In genomic region chr5:124449494-124449893, GRCm38 (mm10) we compare ENCODE assay signal across 12 mouse cellular contexts. TPM values are rescaled to one million over a fixed set of nuclear protein-coding genes. Genes with fewer than 3 reads are reported as not detected.
DNase-seq lines count a peak whose midpoint lies in the region; ATAC-seq lines count a peak whose summit lies in the region.
"Had no signal": no experiment of that assay in that cellular context is flagged by ENCODE, and none has a peak within 500 bp of the region (broad histone marks: within the 10 kb centered on the region; RNA-seq: fewer than 3 reads in every experiment).

No protein-coding gene starts in this region.

- no peak overlapping the region for H3K4me3 ChIP-seq in forebrain, embryonic 12.5 days (replicated peaks)
- no peak overlapping the region for H3K4me3 ChIP-seq in forebrain, embryonic 10.5 days
- no peak overlapping the region for H3K4me3 ChIP-seq in lung, embryonic 16.5 days (ENCODE audit: low read length)
- 0 out of 2 replicates have a peak overlapping the region, but pooled peaks have one; percentile 4 for H3K4me3 ChIP-seq in intestine, embryonic 16.5 days (ENCODE audit: low read length)

- H3K9me3 ChIP-seq in forebrain, embryonic 12.5 days: no peaks in the 10 kb centered on the region
- no peaks in the 10 kb centered on the region for H3K9me3 ChIP-seq in forebrain, embryonic 10.5 days
- H3K9me3 ChIP-seq in lung, embryonic 16.5 days (ENCODE audit: control insufficient read depth, low read length): no peaks in the 10 kb centered on the region
- no peaks in the 10 kb centered on the region for H3K9me3 ChIP-seq in intestine, embryonic 16.5 days (ENCODE audit: control insufficient read depth, low read length)

- H3K36me3 ChIP-seq in forebrain, embryonic 12.5 days (replicated peaks): peaks cover 74% of the 10 kb centered on the region
- H3K36me3 ChIP-seq in forebrain, embryonic 10.5 days (replicated peaks): peaks cover 81% of the 10 kb centered on the region
- H3K36me3 ChIP-seq in lung, embryonic 16.5 days (ENCODE audit: control insufficient read depth, insufficient read depth, low read length): peaks cover 47% of the 10 kb centered on the region
- H3K36me3 ChIP-seq in intestine, embryonic 16.5 days (ENCODE audit: control insufficient read depth, insufficient read depth, low read length): peaks cover 29% of the 10 kb centered on the region

- H3K9ac ChIP-seq in forebrain, embryonic 12.5 days: peak overlapping the region; percentile 17
- no peak overlapping the region; the same call in 1 of the 2 replicates for H3K9ac ChIP-seq in lung, embryonic 16.5 days (ENCODE audit: low read length)
- H3K9ac ChIP-seq in intestine, embryonic 16.5 days (ENCODE audit: low read depth, low read length): 0 out of 2 replicates have a peak overlapping the region, but pooled peaks have one; percentile 14

- ATAC-seq in forebrain, embryonic 12.5 days (ENCODE audit: low FRiP score): no peak
- no peak for ATAC-seq in lung, embryonic 16.5 days (ENCODE audit: low read depth)
- ATAC-seq in intestine, embryonic 16.5 days: no peak
- ATAC-seq: midbrain, embryonic 16.5 days had no signal

- no peaks in the 10 kb centered on the region for H3K27me3 ChIP-seq in forebrain, embryonic 12.5 days
- no peaks in the 10 kb centered on the region for H3K27me3 ChIP-seq in forebrain, embryonic 10.5 days (ENCODE audit: poor library complexity, severe bottlenecking)
- H3K27me3 ChIP-seq in lung, embryonic 16.5 days (ENCODE audit: control insufficient read depth, insufficient read depth, low read depth, low read length): no peaks in the 10 kb centered on the region
- H3K27me3 ChIP-seq in intestine, embryonic 16.5 days (replicated peaks; ENCODE audit: control insufficient read depth, insufficient read depth, low read length): no peaks in the 10 kb centered on the region

- 70% methylated on average over 6 of the region's 6 CpGs for WGBS in forebrain, embryonic 12.5 days
- WGBS in forebrain, embryonic 10.5 days: 92% methylated on average over 6 of the region's 6 CpGs
- 70% methylated on average over 6 of the region's 6 CpGs for WGBS in lung, embryonic 16.5 days
- WGBS in intestine, embryonic 16.5 days: 54% methylated on average over 6 of the region's 6 CpGs

- H3K4me1 ChIP-seq in forebrain, embryonic 12.5 days: peaks cover 19% of the 10 kb centered on the region
- H3K4me1 ChIP-seq in forebrain, embryonic 10.5 days: peaks cover 45% of the 10 kb centered on the region
- H3K4me1 ChIP-seq in lung, embryonic 16.5 days (replicated peaks; ENCODE audit: control insufficient read depth, insufficient read depth, low read length): peaks cover 14% of the 10 kb centered on the region
- H3K4me1 ChIP-seq in intestine, embryonic 16.5 days (ENCODE audit: control insufficient read depth, insufficient read depth, low read length): peaks cover 47% of the 10 kb centered on the region

- H3K27ac ChIP-seq in forebrain, embryonic 12.5 days: no peak overlapping the region
- H3K27ac ChIP-seq in forebrain, embryonic 10.5 days: no peak overlapping the region
- H3K27ac ChIP-seq in lung, embryonic 16.5 days (ENCODE audit: low read length): 0 out of 2 replicates have a peak overlapping the region, but pooled peaks have one; percentile 1
- peak overlapping the region; percentile 55; the same call in 1 of the 2 replicates for H3K27ac ChIP-seq in intestine, embryonic 16.5 days (ENCODE audit: low read length)

- DNase-seq in forebrain, embryonic 10.5 days (ENCODE audit: extremely low spot score, low spot score): no peak
- DNase-seq in lung, postnatal 25 days (ENCODE audit: low spot score): no peak
- no peak for DNase-seq in thymus, postnatal 10 days (ENCODE audit: low spot score in 2 of 2)
- DNase-seq in natural killer cell, adult 2 months (ENCODE audit: low spot score in 2 of 2): no peak
- no peak for DNase-seq in thymus, postnatal 14 days
- DNase-seq: B cell, adult 2 months; cerebellum, adult 11 months; kidney, postnatal 25 days had no signal

- no peak overlapping the region for H3K4me2 ChIP-seq in forebrain, embryonic 12.5 days
- H3K4me2 ChIP-seq in lung, embryonic 16.5 days (ENCODE audit: low read depth, low read length): no peak overlapping the region
- H3K4me2 ChIP-seq in intestine, embryonic 16.5 days (ENCODE audit: low read depth, low read length): peak overlapping the region; percentile 40

RNA-seq across cellular contexts. Expression of gene Kmt5a, which starts 9.8 kb away (rescaled TPM):
- polyA plus RNA-seq in forebrain, embryonic 12.5 days (2016; fragmentation: Nextera tagmentation; extraction: Ambion mirVana): 41.9 and 59.7 TPM in 2 replicates
- polyA plus RNA-seq in forebrain, embryonic 10.5 days (2016; fragmentation: Nextera tagmentation; extraction: Ambion mirVana): 41.0 and 41.6 TPM in 2 replicates
- 31.3 and 32.2 TPM in 2 replicates for polyA plus RNA-seq in lung, embryonic 16.5 days (2015; fragmentation: Nextera tagmentation; extraction: Ambion mirVana)
- polyA plus RNA-seq in intestine, embryonic 16.5 days (2015; fragmentation: Nextera tagmentation; extraction: Ambion mirVana): 50.6 and 54.3 TPM in 2 replicates

RNA-seq across cellular contexts. Expression of gene Sbno1, which starts 23.7 kb away (rescaled TPM):
- polyA plus RNA-seq in forebrain, embryonic 12.5 days (2016; fragmentation: Nextera tagmentation; extraction: Ambion mirVana): 102 and 109 TPM in 2 replicates
- 85.7 and 88.3 TPM in 2 replicates for polyA plus RNA-seq in forebrain, embryonic 10.5 days (2016; fragmentation: Nextera tagmentation; extraction: Ambion mirVana)
- polyA plus RNA-seq in lung, embryonic 16.5 days (2015; fragmentation: Nextera tagmentation; extraction: Ambion mirVana): 80.8 and 81.2 TPM in 2 replicates
- polyA plus RNA-seq in intestine, embryonic 16.5 days (2015; fragmentation: Nextera tagmentation; extraction: Ambion mirVana): 78.6 and 83.7 TPM in 2 replicates

RNA-seq across cellular contexts. Expression of gene Rilpl2, which starts 28.7 kb away (rescaled TPM):
- 18.6 and 20.4 TPM in 2 replicates for polyA plus RNA-seq in forebrain, embryonic 12.5 days (2016; fragmentation: Nextera tagmentation; extraction: Ambion mirVana)
- polyA plus RNA-seq in forebrain, embryonic 10.5 days (2016; fragmentation: Nextera tagmentation; extraction: Ambion mirVana): 22.7 and 24.2 TPM in 2 replicates
- polyA plus RNA-seq in lung, embryonic 16.5 days (2015; fragmentation: Nextera tagmentation; extraction: Ambion mirVana): 29.4 and 32.7 TPM in 2 replicates
- polyA plus RNA-seq in intestine, embryonic 16.5 days (2015; fragmentation: Nextera tagmentation; extraction: Ambion mirVana): 55.1 and 55.4 TPM in 2 replicates

RNA-seq across cellular contexts. Expression of gene Snrnp35, which starts 33.4 kb away (rescaled TPM):
- 32.0 and 33.1 TPM in 2 replicates for polyA plus RNA-seq in forebrain, embryonic 12.5 days (2016; fragmentation: Nextera tagmentation; extraction: Ambion mirVana)
- polyA plus RNA-seq in forebrain, embryonic 10.5 days (2016; fragmentation: Nextera tagmentation; extraction: Ambion mirVana): 35.8 and 37.2 TPM in 2 replicates
- polyA plus RNA-seq in lung, embryonic 16.5 days (2015; fragmentation: Nextera tagmentation; extraction: Ambion mirVana): 23.0 and 25.6 TPM in 2 replicates
- 20.1 and 20.9 TPM in 2 replicates for polyA plus RNA-seq in intestine, embryonic 16.5 days (2015; fragmentation: Nextera tagmentation; extraction: Ambion mirVana)

Comparison
In these comparisons a context has a peak if more than half of its experiments do, and no peak if none do; other contexts are left out.
1. H3K27ac ChIP-seq: peak in lung, embryonic 16.5 days (single experiment) and intestine, embryonic 16.5 days (single experiment); none in forebrain, embryonic 12.5 days (single experiment) and forebrain, embryonic 10.5 days (single experiment).